Mouse (Mus musculus) left cerebral cortex, adult 9 months (tissue): ENCODE measurements around the gene Tacc3.

Experiments used
- DNase-seq, 2 experiments: peaks; one replicate each; pipeline ENCODE4 v3.0.0; 2022; ENCODE audit warnings: low spot score in 2 of 2

Gene Tacc3

GRCm38 (mm10) chr5:33655251-33655840 is 2.6 kb upstream of the Tacc3 start:
- no peak for DNase-seq

- no peak for DNase-seq
Measured at GRCm38 (mm10) chr5:33656739-33657138, 1.2 kb upstream of the Tacc3 start.

- DNase-seq = no peak
Measured at GRCm38 (mm10) chr5:33657251-33657786, 609 bp upstream of the Tacc3 start.

GRCm38 (mm10) chr5:33658664-33659050 is 729 bp downstream of the Tacc3 start:
- no peak for DNase-seq

GRCm38 (mm10) chr5:33668223-33668622 is 10.3 kb downstream of the Tacc3 start:
- no peak for DNase-seq

GRCm38 (mm10) chr5:33671659-33672058 is 13.7 kb downstream of the Tacc3 start:
- no peak for DNase-seq

GRCm38 (mm10) chr5:33674439-33674838 is 16.5 kb downstream of the Tacc3 start:
- DNase-seq = peak; percentile 49 to 75

GRCm38 (mm10) chr5:33675964-33676363 is 18.0 kb downstream of the Tacc3 start:
- peak in 1 of 2 experiments; percentile 68 for DNase-seq

GRCm38 (mm10) chr5:33678244-33678643 is 20.3 kb downstream of the Tacc3 start:
- DNase-seq = no peak

GRCm38 (mm10) chr5:33681044-33681443 is 23.1 kb downstream of the Tacc3 start:
- DNase-seq = no peak

- no peak for DNase-seq
Measured at GRCm38 (mm10) chr5:33681611-33682388, 23.9 kb downstream of the Tacc3 start.

GRCm38 (mm10) chr5:33682963-33683362 is 25.0 kb downstream of the Tacc3 start:
- no peak for DNase-seq

- peak in 1 of 2 experiments; percentile 54 for DNase-seq
Measured at GRCm38 (mm10) chr5:33683897-33684652, 26.1 kb downstream of the Tacc3 start.

- no peak for DNase-seq
Measured at GRCm38 (mm10) chr5:33684932-33685331, 27.0 kb downstream of the Tacc3 start.

- no peak for DNase-seq
Measured at GRCm38 (mm10) chr5:33687142-33687541, 29.2 kb downstream of the Tacc3 start.

GRCm38 (mm10) chr5:33688278-33689220 is 30.6 kb downstream of the Tacc3 start:
- no peak for DNase-seq

- no peak for DNase-seq
Measured at GRCm38 (mm10) chr5:33689221-33689844, 31.4 kb downstream of the Tacc3 start.

- DNase-seq = no peak
Measured at GRCm38 (mm10) chr5:33689852-33690645, 32.1 kb downstream of the Tacc3 start.

- DNase-seq = no peak
Measured at GRCm38 (mm10) chr5:33692393-33692792, 34.5 kb downstream of the Tacc3 start.

GRCm38 (mm10) chr5:33694461-33694847 is 36.5 kb downstream of the Tacc3 start:
- no peak for DNase-seq
